ENCODE assay signal across 8 mouse cellular contexts in genomic region chr11:48824311-48824830, GRCm38 (mm10). TPM values are rescaled to one million over a fixed set of nuclear protein-coding genes. Genes with fewer than 3 reads are reported as not detected.
DNase-seq lines count a peak whose midpoint lies in the region; ATAC-seq and TF ChIP-seq lines count a peak whose summit lies in the region.

No protein-coding gene starts in this region.

- DNase-seq in thymus, postnatal 4 days = peak; percentile 44
- no peak for DNase-seq in thymus, adult 18-20 months
- DNase-seq in liver, embryonic 14.5 days (ENCODE audit: low read depth in 3 of 3, low spot score in 3 of 3) = no peak
- DNase-seq in adrenal gland, postnatal 4 days (ENCODE audit: low spot score in 2 of 2) = no peak
- no peak for DNase-seq in thymus, postnatal 25 days

- no peak for ATAC-seq in erythroblast, adult 5-6 weeks (replicated peaks; ENCODE audit: low FRiP score, poor library complexity, severe bottlenecking)
- no peak for ATAC-seq in liver, embryonic 14.5 days (ENCODE audit: insufficient read depth)
- no peak for ATAC-seq in monocyte, adult 5-6 weeks (replicated peaks; ENCODE audit: insufficient number of reproducible peaks, low FRiP score, low TSS enrichment, poor library complexity, severe bottlenecking)

- peak overlapping the region; percentile 62 for H3K4me2 ChIP-seq in liver, embryonic 14.5 days (ENCODE audit: low read depth)

- no peak for TF ChIP-seq CTCF in liver, embryonic 14.5 days (IDR thresholded peaks at IDR 0.05; ENCODE audit: low read depth)

- peaks cover 45% of the 10 kb centered on the region for H3K27me3 ChIP-seq in erythroblast, embryonic 14.5 days (ENCODE audit: control insufficient read depth)
- H3K27me3 ChIP-seq in liver, embryonic 14.5 days (ENCODE audit: control insufficient read depth, insufficient read depth, low read length) = peaks cover 15% of the 10 kb centered on the region

- TF ChIP-seq EP300 in liver, embryonic 14.5 days (IDR thresholded peaks at IDR 0.05; ENCODE audit: low read depth) = no peak

- 7% methylated on average over 21 of the region's 22 CpGs for WGBS in liver, embryonic 14.5 days (ENCODE audit: insufficient replicate concordance)

- H3K27ac ChIP-seq in liver, embryonic 14.5 days = no peak overlapping the region

- H3K9me3 ChIP-seq in erythroblast, embryonic 14.5 days (ENCODE audit: control insufficient read depth, low read length) = peaks cover 11% of the 10 kb centered on the region
- no peaks in the 10 kb centered on the region for H3K9me3 ChIP-seq in liver, embryonic 14.5 days (ENCODE audit: control insufficient read depth, low read length)

- no peaks in the 10 kb centered on the region for H3K36me3 ChIP-seq in erythroblast, embryonic 14.5 days (ENCODE audit: control insufficient read depth)
- H3K36me3 ChIP-seq in liver, embryonic 14.5 days (replicated peaks; ENCODE audit: control insufficient read depth, insufficient read depth, low read depth) = no peaks in the 10 kb centered on the region

- peaks cover 51% of the 10 kb centered on the region for H3K4me1 ChIP-seq in erythroblast, embryonic 14.5 days (ENCODE audit: control insufficient read depth)
- H3K4me1 ChIP-seq in liver, embryonic 14.5 days (replicated peaks; ENCODE audit: control insufficient read depth in 2 of 2, insufficient read depth in 2 of 2, low read length in 1 of 2) = peaks cover 9 to 18% of the 10 kb centered on the region in 2 experiments

- H3K9ac ChIP-seq in liver, embryonic 14.5 days (replicated peaks) = 0 out of 2 replicates have a peak overlapping the region, but pooled peaks have one; percentile 14

- H3K4me3 ChIP-seq in erythroblast, embryonic 14.5 days (replicated peaks) = peak overlapping the region; percentile 62
- H3K4me3 ChIP-seq in liver, embryonic 14.5 days (ENCODE audit: insufficient read depth in 1 of 2, low read depth in 2 of 2, low read length in 2 of 2) = peak overlapping the region; percentile 34 to 65

RNA-seq across cellular contexts. Expression of gene Trim7, which starts 1.6 kb away (rescaled TPM):
- not detected in 2 replicates for polyA plus RNA-seq in erythroblast, embryonic 14.5 days (2012)
- total RNA-seq in erythroblast, adult 5-6 weeks (2015; ENCODE audit: low replicate concordance) = not detected in 2 replicates
- total RNA-seq in erythroblast, adult 5-6 weeks (2017; ENCODE audit: low replicate concordance) = 0.42 TPM in 1 of 2 replicates, not detected in the other
- 0.09 and 0.23 TPM in 2 replicates for polyA plus RNA-seq in liver, embryonic 14.5 days (2012; rRNA removed)
- polyA plus RNA-seq in liver, embryonic 14.5 days (2014; fragmentation: Nextera tagmentation; extraction: Ambion mirVana) = 0.04 and 0.13 TPM in 2 replicates
- total RNA-seq in monocyte, adult 5-6 weeks (2017) = 9.4 to 15.9 TPM (median 15.5 TPM) in 3 replicates
- total RNA-seq in adrenal gland, postnatal 4 days (2021) = 10 to 100 TPM in 1 of 2 experiments, 1 to 10 TPM in 1; 9.5 to 14.2 TPM

RNA-seq across cellular contexts. Expression of gene Gm12184, which starts 2.1 kb away (rescaled TPM):
- polyA plus RNA-seq in erythroblast, embryonic 14.5 days (2012) = 4.5 and 4.6 TPM in 2 replicates
- total RNA-seq in erythroblast, adult 5-6 weeks (2015; ENCODE audit: low replicate concordance) = 3.1 TPM in 1 of 2 replicates, not detected in the other
- total RNA-seq in erythroblast, adult 5-6 weeks (2017; ENCODE audit: low replicate concordance) = 0.68 and 5.3 TPM in 2 replicates
- polyA plus RNA-seq in liver, embryonic 14.5 days (2012; rRNA removed) = 9.6 and 12.4 TPM in 2 replicates
- polyA plus RNA-seq in liver, embryonic 14.5 days (2014; fragmentation: Nextera tagmentation; extraction: Ambion mirVana) = 1.6 and 2.8 TPM in 2 replicates
- total RNA-seq in monocyte, adult 5-6 weeks (2017) = 7.5 to 29.4 TPM (median 12.2 TPM) in 3 replicates
- 1 to 10 TPM; 5.3 to 5.4 TPM for total RNA-seq in adrenal gland, postnatal 4 days (2021)

RNA-seq across cellular contexts. Expression of gene Trim41, which starts 7.2 kb away (rescaled TPM):
- polyA plus RNA-seq in erythroblast, embryonic 14.5 days (2012) = 2.6 and 3.9 TPM in 2 replicates
- total RNA-seq in erythroblast, adult 5-6 weeks (2015; ENCODE audit: low replicate concordance) = 3.3 and 12.7 TPM in 2 replicates
- total RNA-seq in erythroblast, adult 5-6 weeks (2017; ENCODE audit: low replicate concordance) = 17.6 and 19.5 TPM in 2 replicates
- polyA plus RNA-seq in liver, embryonic 14.5 days (2012; rRNA removed) = 8.2 and 9.2 TPM in 2 replicates
- 1.0 and 1.3 TPM in 2 replicates for polyA plus RNA-seq in liver, embryonic 14.5 days (2014; fragmentation: Nextera tagmentation; extraction: Ambion mirVana)
- total RNA-seq in monocyte, adult 5-6 weeks (2017) = 52.9 to 85.7 TPM (median 59.4 TPM) in 3 replicates
- 10 to 100 TPM; 62.4 to 69.7 TPM for total RNA-seq in adrenal gland, postnatal 4 days (2021)

RNA-seq across cellular contexts. Expression of gene Rack1, which starts 24.2 kb away (rescaled TPM):
- 101 and 348 TPM in 2 replicates for polyA plus RNA-seq in erythroblast, embryonic 14.5 days (2012)
- 613 and 630 TPM in 2 replicates for total RNA-seq in erythroblast, adult 5-6 weeks (2015; ENCODE audit: low replicate concordance)
- 242 and 301 TPM in 2 replicates for total RNA-seq in erythroblast, adult 5-6 weeks (2017; ENCODE audit: low replicate concordance)
- 1,100 and 1,184 TPM in 2 replicates for polyA plus RNA-seq in liver, embryonic 14.5 days (2012; rRNA removed)
- 669 and 674 TPM in 2 replicates for polyA plus RNA-seq in liver, embryonic 14.5 days (2014; fragmentation: Nextera tagmentation; extraction: Ambion mirVana)
- 995 to 1,435 TPM (median 1,367 TPM) in 3 replicates for total RNA-seq in monocyte, adult 5-6 weeks (2017)
- total RNA-seq in adrenal gland, postnatal 4 days (2021) = 100 to 1,000 TPM; 940 to 975 TPM

RNA-seq across cellular contexts. Expression of gene Irgm1, which starts 47.1 kb away (rescaled TPM):
- 0.11 TPM in 1 of 2 replicates, not detected in the other for polyA plus RNA-seq in erythroblast, embryonic 14.5 days (2012)
- total RNA-seq in erythroblast, adult 5-6 weeks (2015; ENCODE audit: low replicate concordance) = 54.8 and 67.1 TPM in 2 replicates
- total RNA-seq in erythroblast, adult 5-6 weeks (2017; ENCODE audit: low replicate concordance) = 58.3 and 69.6 TPM in 2 replicates
- polyA plus RNA-seq in liver, embryonic 14.5 days (2012; rRNA removed) = 7.6 and 10.4 TPM in 2 replicates
- polyA plus RNA-seq in liver, embryonic 14.5 days (2014; fragmentation: Nextera tagmentation; extraction: Ambion mirVana) = 15.1 and 16.6 TPM in 2 replicates
- 36.6 to 51.0 TPM (median 48.9 TPM) in 3 replicates for total RNA-seq in monocyte, adult 5-6 weeks (2017)
- 10 to 100 TPM; 17.3 to 20.1 TPM for total RNA-seq in adrenal gland, postnatal 4 days (2021)
